Mouse (Mus musculus) cerebral cortex, adult 2 months (tissue): ENCODE data around the gene Acap1.

ENCODE experiments used
- WGBS: fragments of 180-500 bp; shearing (Covaris S2); methylation state at CpG from one replicate; pipeline ENCODE4 v1.1.7; 2018; 5-methylcytosine and 5-hydroxymethylcytosine counted together

Gene Acap1

DNA sequence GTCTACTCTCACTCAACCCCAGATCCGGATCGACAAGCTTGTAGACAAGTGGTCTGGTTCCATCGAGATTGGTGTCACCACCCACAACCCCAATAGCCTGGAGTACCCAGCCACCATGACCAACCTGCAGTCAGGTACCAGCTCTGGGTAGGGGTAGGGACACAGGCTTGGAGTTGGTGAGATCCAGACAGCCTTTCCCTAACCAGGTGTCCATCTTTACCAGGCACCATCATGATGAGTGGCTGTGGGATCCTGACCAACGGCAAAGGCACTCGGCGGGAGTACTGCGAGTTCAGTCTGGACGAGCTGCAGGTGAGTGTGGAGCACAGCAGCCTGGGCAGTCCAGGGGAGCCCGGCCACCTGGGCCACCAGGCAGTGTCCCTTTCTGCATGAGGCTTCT, 9.0 kb upstream of the Acap1 start:
- 97% methylated on average over 9 of the region's 9 CpGs for WGBS

DNA sequence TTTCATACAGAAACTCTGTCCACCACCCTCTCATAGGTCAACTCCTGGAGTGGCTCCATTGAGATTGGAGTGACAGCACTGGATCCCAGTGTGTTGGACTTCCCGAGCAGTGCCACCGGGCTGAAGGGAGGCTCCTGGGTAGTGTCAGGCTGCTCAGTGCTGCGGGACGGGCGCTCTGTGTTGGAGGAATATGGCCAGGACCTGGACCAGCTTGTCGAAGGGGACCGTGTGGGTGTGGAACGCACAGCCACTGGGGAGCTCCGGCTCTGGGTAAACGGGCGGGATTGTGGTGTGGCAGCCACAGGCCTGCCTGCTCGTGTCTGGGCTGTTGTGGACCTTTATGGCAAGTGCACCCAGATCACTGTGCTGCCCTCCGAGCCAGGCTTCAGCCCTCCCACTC, 7.6 kb upstream of the Acap1 start:
- WGBS = 76% methylated on average over 13 of the region's 13 CpGs

DNA sequence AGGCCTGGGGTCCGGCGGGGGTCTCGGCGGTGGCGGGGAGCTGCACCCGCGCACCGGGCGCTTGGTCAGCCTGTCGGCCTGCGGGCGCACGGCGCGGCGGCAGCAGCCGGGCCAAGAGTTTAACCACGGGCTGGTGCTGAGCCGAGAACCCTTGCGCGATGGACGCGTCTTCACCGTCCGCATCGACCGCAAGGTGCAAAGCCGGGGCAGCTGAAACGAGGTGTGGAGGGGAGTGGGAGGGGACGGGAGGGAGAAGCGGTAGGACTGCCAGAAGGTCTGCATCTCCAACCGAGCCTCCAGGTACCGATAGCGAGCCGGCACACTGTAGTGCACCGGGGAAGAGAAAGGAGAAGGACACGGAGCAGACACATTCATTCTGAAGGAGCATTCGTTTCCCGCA, 6.7 kb upstream of the Acap1 start:
- under 1% methylated on average over 39 of the region's 39 CpGs for WGBS

DNA sequence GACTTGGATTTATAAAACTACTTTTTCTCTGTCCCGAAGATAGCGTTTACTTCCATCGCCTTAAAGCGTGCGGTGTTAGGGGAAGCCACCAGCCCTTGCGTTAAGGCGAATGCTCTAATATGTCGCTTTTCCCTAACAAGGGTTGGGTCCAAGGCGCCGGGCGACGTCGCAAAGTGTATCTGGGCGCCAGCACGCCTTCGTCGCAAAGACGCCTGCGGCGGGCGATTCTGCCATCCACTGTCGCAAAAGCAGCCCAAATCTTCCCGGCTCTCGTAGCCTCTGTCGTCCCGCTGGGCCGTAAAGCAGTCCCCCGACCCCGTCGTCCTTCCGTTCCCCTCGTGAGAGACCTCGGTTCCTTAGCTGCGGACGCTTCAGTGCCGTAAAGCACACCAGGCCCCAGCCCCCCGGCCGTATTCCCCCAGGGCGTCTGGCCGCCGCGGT, 6.1 kb upstream of the Acap1 start:
- under 1% methylated on average over 42 of the region's 42 CpGs for WGBS

DNA sequence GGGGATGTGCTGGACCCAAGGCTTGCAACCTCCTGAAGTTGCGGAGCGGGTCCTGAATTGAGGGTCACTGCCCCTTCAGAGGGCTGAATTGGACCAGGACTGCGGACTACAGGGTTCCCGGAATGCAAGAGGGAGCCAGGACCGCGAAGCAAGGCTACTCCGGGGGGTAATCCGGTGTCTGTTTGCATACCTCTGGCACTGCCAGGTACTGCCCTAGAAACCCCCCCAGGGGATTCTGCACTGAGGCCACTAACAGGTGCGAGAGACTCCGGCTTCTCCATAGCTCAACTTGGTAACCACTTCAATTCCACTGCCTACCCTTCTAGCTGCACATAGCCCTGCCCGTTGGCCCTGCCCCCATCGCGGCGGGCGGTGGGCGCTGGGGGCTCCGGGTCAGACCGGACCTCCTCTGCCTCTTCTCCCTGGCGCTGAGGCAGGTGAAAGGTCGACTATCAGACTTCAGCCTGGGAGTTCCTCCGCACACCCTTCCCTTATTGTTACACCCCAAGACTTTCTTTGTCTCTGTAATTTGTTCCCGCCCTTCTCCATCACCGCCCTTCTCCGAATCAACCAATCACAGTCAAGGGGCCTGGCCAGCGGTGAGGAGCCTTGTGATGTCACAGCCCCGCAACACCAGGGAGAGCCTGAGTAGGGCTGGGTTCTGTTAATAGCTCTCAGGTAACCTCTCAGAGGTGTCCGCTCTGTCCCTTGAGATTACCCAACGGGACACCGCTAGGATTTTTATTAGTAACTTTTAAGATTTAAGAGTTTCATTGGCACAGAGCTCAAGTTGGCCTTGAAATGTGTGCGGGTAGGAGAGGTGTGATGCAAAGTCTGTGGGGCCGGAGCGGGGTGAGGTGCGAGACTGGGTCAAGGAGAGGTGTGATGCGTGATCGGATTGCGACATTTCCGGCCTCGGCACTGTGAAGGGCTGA, 5.4 kb upstream of the Acap1 start, which contains the start of the genes 2810408A11Rik and Neurl4:
Gene 2810408A11Rik, minus strand, starts transcription at position 517 of the 935 bp plus-strand sequence.
Gene Neurl4, plus strand, starts transcription at position 602 of the 935 bp plus-strand sequence.
- WGBS = 1% methylated on average over 38 of the region's 38 CpGs

DNA sequence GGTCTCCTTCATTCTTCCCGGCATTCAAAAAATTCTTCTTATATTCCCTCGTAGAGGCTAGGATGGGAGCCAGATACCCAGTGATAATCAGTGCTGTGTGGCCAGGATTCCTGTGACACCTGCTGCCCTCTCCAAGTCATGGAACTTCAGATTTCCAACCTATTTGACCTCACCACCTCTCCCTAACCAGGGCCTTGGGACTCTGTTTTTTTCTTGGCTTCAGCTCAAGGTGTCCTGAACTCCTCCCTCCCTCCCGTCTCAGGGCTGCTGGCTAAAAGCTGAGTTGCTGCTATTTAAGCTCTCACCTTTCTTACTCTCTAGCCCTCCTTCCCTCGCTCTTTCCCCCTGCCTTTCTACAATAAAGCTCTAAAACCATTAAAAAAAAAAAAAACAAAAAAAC, 4.5 kb upstream of the Acap1 start:
- WGBS = 29% methylated on average over 4 of the region's 4 CpGs

DNA sequence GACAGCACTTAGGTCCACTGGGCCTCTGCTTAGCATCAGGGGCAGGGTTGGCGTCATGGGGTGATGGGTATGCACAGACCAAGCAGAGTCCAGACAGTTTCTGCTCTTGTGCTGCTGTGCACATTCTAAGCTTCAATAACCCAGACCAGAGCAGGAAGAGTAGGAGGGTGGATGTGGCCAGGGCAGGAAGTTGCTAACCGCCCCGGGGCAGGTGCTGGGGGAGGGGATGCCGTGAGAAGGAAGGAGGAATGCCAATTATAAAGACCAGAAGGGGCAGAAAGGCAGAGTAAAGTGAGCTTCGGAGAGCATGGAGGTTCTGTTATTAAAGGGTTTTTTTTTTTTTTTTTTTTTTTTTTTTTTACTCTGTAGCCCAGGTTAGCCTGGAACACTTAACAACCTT, 668 bp downstream of the Acap1 start:
- WGBS = 75% methylated on average over 5 of the region's 5 CpGs

DNA sequence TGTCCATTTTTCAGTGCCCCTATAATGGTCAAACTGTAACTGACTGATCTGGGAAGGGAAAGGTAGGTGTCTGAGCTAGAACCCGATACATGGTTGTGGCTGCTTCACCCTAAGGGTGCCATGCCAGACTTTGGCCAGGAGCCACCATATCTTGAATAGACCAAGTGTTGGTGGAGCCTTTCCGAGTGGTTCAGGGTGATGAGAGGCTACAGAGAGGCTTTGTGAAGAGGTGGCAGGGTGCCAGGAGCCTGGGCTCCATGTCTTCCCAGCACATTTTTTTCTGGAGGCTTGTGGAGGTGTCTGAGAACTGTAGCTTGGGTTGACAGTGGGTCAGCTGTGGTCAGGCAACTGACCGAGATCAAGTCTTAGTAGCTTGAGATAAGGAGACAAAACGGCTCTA, 3.9 kb downstream of the Acap1 start:
- WGBS = 54% methylated on average over 4 of the region's 4 CpGs

DNA sequence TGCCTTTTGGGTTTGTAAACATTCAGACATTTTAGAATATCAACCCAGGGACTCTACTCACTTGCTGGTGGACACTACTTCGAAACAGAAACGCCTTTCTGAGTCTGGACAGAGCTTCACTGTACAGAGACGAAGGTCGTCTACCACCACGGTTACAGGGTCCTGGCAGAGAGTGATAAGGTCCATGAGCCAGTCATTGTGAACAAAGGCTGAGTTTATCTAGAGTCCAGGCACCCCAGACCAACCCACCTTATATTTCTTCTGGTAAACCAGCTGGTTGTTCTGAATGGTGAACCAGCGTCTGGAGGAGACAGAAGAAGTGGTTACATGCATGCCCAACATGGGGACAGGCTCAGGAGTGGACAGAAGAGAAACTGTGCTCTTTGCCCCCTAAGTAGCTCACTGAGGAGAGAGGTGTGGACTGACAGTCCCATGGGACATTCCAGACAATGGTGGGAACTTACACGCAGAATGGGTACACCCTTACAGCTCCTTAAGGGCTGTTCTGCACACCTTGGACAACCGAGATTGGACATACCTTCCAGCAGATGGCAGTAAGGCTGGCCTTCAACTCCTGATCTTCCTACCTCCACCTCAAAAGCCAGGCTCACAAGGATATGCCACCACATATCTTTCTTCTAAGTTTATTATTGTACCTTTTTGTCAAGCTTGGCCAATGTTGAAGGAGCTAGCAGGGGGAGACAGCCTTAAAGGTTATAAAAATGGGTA, 8.3 kb downstream of the Acap1 start:
- WGBS = 68% methylated on average over 8 of the region's 8 CpGs

DNA sequence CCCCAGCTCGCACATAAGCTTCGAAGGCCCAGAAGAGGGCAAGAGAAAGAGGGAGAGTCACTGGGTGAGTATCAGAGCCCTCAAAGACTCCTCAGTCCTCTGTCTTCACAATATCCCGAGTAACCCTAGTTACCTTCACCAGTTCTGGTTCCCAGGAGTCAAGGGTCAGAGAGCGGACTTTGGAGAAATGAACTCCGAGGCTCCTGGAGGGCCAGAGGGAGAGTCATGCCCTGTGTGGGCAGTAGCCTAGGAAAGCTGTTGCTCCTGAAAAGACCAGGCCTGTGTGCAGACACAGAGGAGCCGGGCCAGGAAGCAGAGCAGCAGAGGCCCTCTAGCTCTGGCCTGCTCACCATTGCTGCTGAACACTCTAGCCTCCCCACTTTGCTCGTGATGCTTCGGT, 10.7 kb downstream of the Acap1 start:
- 84% methylated on average over 8 of the region's 8 CpGs for WGBS

DNA sequence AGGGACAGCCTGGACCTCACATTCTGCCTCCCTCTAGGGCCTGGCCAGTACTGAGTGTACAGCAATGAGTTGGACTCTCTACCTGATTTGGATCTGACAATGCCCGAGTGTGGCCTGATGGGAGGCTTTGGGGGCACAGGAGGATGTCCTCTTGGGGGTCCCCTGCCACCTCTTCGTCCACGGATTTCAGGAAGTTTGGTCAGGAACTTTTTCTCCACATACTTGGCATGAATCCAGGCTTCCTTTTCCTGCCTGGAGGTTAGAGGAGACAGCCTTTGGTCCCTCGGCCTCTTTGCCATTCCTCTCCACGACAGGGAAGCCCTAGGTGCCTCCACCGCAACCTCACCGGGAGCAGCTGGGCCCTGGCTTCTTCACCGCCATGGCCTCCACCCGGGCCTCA, 11.1 kb downstream of the Acap1 start:
- WGBS = 79% methylated on average over 9 of the region's 9 CpGs

DNA sequence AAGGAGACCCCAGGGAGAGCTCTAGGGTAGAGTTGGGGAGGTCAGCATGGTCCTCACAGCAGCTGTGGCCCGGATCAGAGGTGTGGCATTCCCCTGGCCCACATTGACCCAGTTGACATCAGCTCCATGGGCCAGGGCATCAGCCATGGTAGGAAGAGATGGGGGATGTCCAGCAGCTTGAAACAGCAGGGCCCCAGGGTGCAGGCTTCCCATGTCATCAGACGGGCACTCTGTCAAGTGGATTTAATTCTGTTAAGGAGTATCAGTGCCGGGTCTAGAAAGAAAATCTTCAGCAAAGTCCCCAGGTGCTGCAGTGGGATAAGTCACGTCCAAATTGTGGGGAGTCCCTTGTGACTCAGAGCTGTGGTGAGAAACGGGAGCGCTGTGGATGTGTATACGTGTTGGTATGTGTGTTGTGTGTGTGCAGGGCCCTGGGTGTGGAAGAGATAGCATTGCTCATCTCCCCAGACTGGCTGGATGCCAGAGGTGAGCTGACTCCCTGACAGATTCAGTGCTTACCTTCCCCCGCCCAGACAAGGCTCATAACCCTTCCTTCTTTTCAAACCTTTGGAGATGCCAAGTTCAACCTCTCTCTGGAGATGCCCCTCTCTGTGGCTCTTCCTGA, 11.7 kb downstream of the Acap1 start:
- 88% methylated on average over 8 of the region's 8 CpGs for WGBS

DNA sequence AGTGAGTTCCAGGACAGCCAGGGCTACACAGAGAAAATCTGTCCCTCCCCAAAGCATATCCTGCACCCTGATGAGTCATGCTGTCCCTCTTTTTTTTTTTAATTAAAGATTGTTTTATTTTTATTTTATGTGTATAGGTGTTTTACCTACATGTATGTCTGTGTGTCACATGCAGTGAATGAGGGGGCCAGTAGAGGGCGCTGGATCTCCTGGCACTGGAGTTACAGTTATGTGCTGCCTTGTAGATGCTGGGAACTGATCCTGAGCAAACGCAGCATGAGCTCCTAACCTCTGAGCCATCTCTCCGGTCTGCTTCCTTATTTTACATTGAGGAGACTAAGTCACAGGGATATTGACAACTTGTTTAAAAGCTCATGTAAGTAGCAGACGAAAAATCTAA, 12.3 kb downstream of the Acap1 start:
- WGBS = 70% methylated on average over 4 of the region's 4 CpGs

DNA sequence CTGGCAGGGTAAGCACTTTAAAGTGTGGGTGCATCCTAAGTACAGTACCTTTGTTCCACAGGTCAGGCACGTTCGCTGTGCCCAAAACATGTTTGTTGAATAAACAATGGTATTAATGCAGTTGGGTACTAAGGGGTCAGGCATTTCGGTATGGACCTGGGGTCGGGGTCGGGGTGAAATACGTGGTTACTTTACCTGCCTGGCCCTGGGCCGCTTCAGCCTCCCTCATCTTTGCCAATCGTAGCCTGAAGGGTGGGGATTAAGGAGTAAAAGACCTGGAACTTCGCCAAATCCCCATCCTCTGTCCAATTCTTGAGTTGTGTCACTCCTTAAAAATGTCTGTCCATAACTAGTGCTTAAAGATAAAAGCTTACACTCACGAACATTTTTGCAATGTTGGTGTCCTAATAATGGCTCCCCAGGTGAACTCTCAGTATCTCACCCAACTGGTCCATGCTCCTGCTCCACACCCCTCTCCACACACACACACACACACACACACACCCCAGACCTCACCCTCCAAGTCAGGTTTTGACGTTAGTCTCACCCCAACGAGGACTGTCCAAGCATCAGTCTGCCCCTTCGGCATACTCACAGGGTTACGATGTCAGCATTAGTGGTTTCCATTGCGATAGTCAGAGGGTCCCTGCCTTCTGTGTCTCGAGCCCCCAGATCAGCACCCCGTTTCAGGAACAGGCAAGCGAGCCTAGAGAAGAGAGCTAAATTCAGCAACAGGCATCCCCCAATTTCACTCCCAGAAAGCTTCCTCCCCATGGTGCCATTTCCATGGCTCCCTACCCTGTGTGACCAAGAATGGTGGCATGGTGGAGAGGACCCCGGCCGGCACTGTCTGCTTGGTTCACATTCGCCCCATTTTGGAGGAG, 13.3 kb downstream of the Acap1 start:
- WGBS = 65% methylated on average over 21 of the region's 21 CpGs

DNA sequence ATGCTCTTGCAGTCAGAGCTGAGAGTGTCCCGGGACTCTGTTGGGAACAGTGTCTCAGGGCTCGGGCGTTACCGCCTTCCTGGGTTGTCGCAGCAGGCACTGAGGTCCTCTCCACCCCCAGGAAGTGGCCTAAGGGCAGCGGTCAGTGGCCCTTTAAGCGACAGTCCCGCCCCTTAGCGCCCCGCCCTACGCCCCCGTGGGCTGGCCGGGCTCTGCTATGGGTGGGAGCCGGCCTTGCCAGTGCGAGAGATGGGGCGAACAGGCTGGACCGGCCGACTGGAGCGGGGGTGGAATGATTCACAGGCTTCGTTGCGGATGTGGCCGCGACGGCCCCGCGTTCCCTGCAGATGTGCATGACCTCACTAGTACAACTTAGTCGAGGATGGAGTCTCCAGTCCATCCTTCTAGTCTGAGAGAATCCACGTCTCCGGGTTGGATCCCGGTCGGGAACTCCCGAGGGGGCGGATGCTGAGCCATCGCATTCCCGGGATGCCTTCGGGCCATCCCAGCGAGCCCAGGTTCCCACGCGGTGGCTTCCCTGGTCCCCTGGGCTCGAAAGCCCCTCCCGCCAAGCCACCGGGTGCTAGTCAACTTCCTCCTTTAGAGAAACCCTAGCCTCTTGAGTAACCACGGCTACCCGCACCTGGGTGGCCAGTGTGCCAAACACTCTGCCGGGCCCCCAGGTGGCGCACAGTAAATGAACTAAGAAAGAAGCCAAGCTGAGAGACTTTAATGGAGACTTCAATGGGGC, 14.3 kb downstream of the Acap1 start, which contains the start of gene Kctd11:
Gene Kctd11, minus strand, starts transcription at position 554 of the 751 bp plus-strand sequence.
- WGBS = under 1% methylated on average over 46 of the region's 46 CpGs

DNA sequence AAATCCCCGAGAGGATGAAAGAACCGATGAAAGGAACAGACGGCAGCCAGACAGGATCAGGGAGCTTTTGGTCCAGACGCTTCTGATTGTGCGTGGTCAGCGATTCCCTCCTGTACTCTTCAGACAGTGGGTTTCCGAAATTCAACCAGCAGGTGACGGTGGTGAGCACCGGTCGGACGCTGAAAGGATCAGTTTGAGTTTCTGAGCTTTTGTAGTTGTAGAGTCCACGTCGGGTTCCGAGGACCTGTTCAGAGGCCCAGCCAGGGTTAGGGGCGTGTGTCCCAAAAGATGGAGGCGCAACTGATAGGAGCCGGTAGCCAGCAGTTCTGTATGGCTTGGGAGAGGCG, 14.9 kb downstream of the Acap1 start:
- WGBS = 2% methylated on average over 18 of the region's 18 CpGs

DNA sequence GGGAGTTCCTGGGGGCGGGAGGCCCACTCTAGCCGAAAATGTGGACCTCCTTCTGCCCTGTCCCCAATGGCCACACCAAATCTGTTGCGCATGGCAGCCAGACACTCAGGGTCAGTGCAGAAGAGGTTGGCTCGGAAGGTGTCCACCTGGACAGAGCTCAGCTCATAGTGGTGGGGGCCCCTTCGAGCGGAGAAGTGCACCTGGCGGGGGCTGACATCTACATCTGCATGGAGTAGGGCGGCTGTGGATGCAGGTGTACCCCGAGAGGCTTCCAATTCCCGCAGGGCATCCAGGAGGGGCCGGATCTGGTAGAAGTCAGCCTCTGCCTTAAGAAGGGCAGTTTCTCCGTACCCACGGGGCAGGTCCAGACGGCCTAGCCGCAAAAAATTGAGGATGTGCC, 15.6 kb downstream of the Acap1 start:
- WGBS = 67% methylated on average over 15 of the region's 15 CpGs

DNA sequence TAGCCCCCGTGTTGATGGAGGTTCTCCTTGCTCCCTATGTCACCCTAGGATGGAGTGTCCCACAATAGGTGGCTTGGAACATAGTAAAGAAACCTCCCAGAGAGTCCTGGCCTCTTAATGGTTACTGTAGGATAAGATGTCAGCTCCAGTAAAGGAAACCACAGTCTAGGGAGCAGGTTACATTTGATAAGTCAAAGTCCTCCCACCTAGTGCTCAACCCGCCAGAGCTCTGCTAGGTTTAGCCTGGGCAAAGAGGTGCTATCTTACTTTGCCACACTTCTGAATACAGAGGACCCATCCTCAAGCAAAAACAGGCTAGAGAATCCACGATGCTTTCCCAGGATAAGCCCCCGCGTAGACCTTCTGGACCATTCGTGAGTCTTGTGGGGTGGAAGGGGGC, 16.4 kb downstream of the Acap1 start:
- 89% methylated on average over 6 of the region's 6 CpGs for WGBS

DNA sequence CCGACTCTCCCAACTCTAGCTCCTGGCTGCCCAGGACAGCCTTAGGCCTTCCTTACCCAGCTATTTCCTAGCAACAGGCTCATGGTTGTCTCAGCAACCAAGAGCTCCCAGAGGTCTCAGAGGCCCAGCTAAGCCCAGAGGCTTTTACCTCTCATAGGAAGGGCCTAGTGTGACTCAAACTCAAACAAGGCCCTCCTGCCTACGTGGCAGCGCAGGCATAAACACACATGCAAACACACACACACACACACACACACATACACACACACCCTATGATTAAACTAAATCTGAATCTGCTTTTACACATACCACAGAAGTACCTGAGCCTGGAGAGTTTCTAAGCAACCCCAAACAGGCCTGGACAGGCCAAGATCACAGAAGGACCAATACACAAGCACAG, 16.9 kb downstream of the Acap1 start:
- WGBS = 83% methylated on average over 3 of the region's 3 CpGs

DNA sequence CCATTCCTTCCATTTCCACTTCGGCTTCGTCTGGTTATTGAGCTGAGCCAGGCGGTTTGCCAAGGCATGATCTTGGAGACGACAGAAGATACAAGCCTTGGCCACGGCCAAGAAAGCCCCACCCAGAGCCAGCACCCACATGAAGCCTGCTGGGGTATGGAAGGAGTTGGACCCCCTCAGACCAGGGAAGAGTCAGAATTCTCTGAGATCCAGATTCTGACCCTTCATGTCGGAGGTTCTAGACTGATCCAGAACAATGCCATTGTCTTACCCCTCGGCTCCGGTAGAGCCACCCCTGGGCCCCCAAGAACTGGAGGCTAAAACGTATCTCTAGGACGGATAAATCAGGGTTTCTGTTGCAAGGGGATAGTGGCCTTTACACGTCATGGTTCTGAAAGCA, 17.5 kb downstream of the Acap1 start, which contains the start of gene Tmem95:
Gene Tmem95, minus strand, starts transcription at position 141 of the 400 bp plus-strand sequence.
- WGBS = 80% methylated on average over 11 of the region's 11 CpGs
